Mouse (Mus musculus) left cerebral cortex, postnatal 4 days (tissue): ENCODE measurements around the gene Nbeal1. TPM values are rescaled to one million over a fixed set of nuclear protein-coding genes. Genes with fewer than 3 reads are reported as not detected.
"Not testable (repeated sequence)": the region's sequence is repeated elsewhere in the genome, so short reads cannot be mapped to it uniquely, and the experiment has no call there.

Source experiments
- DNase-seq: peaks from one replicate; pipeline ENCODE4 v3.0.0-alpha.2; 2022
- intact Hi-C: fragments of 180-260 bp; cut with DNase I; formaldehyde crosslinking; loops from one replicate; pipeline ENCODE4 v1.15.1; 2025
- total RNA-seq, 2 experiments: library from RNA; stranded (reverse); gene quantifications; 2 replicates each; pipeline ENCODE4 v1.2.3; 2021

Gene Nbeal1
- total RNA-seq, result 10 to 100 TPM; 28.2 to 31.4 TPM

DNA sequence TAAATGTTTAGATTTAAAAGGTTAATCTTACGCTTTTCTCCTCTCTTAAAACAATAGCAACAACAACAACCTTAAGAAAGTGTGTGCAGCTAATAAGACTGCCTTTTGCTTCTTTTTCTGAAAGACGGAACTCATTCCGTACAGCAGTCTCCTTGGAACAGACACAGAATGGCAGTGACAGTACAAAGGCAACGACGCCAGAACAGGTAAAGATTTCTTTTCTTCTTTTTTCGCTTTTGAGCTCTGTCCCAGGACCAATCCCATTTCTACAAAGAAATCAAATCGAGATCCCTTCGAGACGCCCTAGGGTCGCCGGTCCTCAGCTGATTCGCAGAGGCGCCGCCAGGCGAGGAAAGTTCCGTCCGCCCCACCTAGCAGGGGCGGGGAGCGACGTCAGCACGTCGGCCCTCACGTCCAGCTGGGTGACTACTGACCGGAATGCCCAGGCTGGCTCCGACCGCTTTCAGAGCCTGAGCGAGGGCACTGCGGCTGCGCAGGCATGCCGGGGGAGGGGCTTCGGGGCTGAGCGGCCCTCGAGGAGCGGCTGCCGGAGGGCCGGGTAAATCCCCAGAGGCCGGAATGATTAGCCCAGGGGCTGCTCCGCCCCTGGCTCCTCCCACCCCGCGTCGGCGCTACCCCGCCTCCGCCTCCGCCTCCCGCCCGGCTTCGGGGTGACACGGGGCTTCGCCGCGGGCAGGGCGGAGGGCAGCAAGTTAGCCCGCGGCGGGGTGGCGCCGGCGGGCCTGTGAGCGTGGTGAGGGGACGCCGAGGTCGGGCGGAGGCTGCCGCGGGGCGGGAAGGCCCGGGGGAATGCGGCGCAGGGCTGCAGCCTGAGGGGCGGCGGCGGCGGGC lies at the start of gene Nbeal1:
Gene Nbeal1, plus strand, starts transcription at position 668 of the 852 bp plus-strand sequence.
- intact Hi-C loops, result no loop called here
- peak; percentile 99 for DNase-seq

DNA sequence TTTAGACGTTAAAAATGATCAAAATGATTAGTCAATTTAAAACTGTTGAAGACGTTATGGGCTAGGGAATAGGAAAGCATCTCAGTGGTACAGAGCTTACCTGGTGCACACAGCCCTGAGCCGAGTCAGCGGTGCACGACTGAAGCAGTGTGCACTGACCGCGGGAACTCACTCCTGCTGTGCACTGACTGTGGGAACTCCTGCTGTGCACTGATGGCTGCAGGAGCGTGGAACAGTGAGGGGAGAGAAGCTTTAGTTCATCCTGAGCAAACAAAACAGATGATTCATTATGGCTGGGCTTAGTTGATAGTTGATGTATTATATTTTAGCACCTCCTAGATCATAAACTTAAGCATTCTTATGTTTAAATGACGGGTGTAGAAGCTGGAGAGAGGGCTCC lies 43.1 kb upstream of the Nbeal1 start:
- no peak for DNase-seq
- intact Hi-C loops, result no loop called here

DNA sequence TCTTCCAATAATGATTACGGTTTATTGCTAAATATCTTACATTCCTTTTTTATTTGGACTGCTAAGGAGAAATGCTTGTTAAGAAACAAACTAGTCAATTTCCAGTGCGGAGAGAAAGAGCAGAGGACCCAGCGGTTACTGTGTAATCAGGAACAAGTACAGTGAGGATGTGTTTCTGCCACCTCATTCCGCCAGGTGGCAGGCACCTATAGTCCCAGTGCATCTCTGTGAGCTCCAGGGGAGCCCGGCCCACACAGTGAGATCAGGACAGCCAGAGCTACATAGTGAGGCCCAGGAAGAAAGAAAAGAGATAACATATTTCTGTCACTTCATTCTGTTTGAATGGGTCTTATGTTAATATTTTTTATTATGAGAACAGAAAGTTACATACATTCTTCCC lies 27.7 kb upstream of the Nbeal1 start:
- DNase-seq, result no peak
- intact Hi-C loops, result no loop called here

DNA sequence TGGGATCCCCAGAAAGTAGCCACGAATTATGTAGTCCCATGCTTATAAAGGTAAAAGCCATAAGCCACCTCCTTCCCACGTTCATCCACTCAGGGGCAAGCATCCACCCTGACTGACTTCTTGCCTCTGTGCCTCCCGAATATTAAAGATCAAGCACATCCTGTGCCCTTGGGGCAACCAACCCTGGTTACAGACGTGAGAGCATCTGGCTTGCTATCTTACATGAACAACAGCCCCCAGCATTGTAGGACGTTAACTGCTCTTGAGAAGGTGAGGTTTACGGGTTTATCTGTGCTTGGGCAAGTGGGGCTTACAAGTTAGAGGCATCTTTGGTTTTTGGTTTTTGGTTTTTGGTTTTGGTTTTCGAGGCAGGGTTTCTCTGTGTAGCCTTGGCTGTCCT lies 23.7 kb upstream of the Nbeal1 start:
- intact Hi-C loops, result no loop called here
- DNase-seq, result no peak

DNA sequence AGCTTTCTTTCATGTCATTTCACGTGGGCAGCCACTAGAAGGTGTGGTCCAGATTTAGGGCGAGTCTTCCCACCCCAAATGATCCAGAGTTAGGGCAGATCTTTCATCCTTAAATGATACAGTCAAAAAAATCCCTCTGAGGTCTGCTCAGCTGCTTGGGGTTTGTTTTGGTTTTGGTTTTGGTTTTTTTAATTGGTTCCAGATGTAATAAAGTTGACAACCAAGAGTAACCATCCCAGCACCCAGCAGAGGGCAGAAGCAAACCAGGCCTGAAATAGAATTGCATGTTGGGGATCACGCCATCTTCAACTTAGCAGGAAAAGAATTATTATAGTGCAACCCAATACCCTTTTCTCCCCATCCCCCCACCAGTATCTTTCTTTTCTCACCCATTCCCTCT lies 22.0 kb upstream of the Nbeal1 start:
- intact Hi-C loops, result no loop called here
- no peak for DNase-seq

DNA sequence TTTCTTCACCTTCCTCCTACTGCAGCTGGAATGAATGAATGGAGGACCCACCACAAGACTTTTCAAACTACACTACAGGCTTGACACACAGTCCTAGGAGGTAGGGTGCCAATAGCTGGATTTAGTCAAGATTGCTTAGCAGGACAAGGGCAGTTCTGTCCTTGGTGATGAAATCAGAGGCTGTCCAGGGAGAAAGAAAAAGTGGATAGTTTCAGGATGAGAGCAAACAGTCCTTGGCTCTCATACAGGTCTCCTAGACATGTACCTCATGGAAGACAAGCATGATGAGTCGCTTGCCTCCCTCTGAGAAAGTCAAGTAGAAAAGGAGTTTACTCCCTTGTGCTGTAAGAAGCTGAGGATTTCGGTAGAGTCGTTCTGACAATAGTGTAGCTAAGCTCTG lies 16.7 kb upstream of the Nbeal1 start:
- intact Hi-C loops, result no loop called here
- no peak for DNase-seq

DNA sequence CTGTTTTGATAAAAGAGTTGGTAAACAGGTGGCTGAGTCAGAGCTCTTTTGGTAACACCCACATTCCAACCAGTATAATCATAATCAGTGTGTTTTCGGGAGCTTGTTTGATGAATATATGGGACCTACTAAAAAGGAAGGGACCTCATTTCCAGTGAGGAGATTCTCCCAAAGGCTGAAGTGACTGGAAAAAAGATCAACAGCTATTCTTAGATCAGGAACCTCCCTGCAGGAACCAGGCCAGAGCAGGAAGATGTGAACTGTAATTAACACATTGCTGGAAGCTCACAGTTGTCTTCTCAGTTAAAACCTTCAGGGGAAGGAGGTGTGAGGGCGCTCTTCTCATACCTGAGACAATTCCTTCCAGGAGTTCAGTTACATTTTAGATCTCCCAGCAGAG lies 10.8 kb upstream of the Nbeal1 start:
- intact Hi-C loops, result no loop called here
- no peak for DNase-seq

DNA sequence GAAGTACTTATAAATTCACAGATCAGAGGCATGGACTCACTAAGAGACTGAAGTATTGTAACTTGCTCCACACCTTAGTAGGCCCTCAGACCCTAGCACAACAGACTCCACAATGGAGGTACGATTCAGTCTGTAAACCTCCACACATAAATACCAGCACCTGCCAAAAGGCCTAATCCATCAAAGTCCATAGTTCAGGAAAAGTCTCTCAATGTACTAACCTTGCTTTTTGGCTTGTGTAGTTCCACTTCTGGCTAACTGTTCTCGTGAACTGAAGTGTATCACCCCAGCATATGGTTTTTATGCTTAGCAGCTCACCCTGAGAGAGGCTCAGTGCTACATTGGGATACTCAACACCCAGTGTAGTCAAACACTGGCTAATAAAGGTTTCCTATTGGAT lies 10.1 kb upstream of the Nbeal1 start:
- DNase-seq, result no peak
- intact Hi-C loops, result no loop called here

DNA sequence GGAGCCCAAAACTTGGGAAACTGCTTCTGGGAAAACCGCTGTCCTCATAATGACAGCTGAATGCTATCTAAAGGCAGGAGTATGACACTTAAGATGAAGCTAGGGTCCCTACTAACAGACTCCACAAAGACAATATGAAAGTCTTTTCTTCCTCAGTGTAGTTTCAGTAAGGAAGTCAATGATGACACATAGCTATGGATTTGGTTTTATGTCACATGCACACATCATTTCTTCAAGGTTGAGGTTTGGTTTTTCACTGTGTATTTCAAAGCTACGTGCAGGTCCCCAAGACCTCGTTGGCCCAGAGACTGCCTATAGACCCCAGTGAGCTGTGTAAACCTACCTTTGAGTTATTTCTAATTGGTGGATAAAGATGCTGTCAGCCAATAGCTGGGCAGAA lies 7.3 kb upstream of the Nbeal1 start:
- DNase-seq, result no peak
- intact Hi-C loops, result no loop called here

DNA sequence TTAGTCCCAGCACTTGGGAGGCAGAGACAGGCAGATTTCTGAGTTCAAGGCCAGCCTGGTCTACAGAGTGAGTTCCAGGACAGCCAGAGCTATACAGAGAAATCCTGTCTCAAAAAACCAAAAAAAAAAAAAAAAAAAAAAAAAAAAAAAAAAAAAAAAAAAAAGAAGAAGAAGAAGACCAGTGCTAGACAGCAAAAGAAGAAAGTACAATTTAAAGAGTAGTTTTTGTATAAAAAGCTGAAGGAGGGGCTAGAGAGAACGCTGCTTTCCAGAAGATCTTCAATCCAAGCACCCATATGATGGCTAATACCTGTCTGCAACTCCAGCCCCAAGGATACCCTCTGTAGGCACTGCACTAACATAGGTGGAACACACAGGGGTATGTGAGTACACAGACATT lies 2.6 kb upstream of the Nbeal1 start:
- intact Hi-C loops, DNase-seq: not testable (repeated sequence)

DNA sequence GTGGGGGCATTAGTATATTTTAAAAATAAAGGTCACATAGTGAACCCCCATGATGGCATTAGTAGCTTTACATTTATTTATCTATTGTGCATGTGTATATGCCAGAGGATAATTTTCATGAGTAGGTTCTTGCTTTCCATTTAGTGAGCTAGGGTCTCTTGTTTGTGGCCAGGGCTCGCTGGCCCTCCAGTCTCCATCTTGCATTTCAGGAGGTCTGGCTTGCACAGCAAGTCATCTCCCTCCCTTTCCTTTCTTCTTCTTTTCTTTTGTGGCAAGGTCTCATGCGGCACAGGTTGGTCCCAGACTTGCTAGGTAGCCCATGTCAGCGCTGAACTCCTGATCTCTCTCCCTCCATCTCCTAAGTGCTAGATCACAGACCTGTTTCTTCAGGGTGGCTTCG lies 1.0 kb upstream of the Nbeal1 start:
- DNase-seq, result no peak
- intact Hi-C loops, result no loop called here

DNA sequence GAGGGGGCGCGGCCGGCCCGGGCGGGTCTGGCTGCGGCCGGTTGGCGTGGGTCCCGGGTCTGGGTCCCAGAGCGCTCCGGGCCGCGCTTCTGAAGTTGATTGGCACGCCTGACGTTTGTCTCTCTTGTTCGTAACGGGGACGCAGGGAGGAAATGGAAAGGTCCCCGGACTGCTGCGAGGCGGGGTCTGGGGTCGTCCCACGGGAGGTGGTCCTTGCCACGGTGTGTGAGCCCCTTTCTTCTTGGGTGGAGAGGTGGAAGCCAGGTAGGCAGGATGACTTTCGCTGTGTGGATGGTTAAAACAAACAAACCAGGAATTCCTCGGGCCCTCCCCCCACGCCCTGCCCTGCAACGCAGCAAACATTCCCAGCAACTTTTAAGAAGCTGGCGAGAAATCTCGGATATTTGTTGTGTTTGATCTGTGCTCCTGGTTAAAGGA lies 404 bp downstream of the Nbeal1 start:
- intact Hi-C loops, result no loop called here
- DNase-seq, result no peak

DNA sequence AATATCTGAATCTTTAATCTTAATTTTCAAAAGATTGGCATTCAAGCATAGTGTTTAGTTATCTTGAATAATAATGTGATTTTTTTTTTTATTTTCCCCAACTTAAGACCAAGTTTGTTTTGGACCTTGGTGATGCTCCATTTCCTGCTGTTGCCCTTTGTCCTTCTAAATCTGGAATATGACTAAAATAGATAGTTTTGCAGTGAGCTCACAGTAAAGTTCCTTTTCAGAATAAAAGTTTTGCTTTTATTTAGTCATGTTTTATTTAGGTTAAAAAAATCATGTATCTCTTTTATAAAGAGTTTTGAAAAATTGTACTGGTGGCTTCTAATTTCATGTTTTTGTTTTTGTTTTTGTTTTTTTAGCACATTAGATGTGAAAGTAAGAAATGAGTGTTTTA lies 8.1 kb downstream of the Nbeal1 start:
- intact Hi-C loops, result no loop called here
- no peak for DNase-seq

DNA sequence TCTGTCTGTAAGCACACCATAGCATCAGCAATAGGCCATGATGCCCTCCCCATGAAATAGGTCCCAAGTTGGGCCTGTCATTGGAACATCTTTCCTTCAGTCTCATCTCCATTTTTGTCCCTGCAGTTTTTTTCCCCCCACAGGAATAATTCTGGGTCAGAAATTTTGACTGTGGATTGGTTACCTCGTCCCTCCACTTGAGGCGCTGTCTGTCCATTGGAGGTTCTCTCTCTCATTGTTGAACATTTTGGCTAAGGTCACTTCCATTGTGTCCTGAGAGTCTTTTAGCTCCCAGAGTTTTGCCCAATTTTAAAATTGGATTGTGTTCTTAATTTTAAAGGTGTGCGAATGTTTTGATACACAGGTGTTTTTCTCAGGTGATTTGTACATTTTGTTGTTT lies 16.4 kb downstream of the Nbeal1 start:
- no peak for DNase-seq
- intact Hi-C loops, result no loop called here

DNA sequence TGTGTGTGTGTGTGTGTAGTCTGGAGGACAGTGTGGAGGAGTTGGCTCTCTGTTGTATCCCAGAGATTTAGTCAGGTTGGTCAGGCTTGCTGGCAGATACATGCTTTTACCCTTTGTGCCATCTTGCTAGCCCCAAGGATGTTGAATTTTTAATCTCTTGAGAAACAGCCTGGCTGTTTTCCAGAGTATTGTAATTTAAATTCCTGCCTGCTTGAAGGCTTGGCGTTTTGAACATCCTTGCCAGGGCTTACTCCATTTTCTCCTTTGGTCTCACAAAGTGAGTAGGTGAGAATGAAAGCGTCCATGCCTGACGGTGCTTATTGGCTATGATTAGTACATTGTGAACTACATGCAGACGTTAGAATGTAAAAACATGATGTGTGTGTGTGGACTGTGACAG lies 18.6 kb downstream of the Nbeal1 start:
- DNase-seq, result no peak
- intact Hi-C loops, result no loop called here

DNA sequence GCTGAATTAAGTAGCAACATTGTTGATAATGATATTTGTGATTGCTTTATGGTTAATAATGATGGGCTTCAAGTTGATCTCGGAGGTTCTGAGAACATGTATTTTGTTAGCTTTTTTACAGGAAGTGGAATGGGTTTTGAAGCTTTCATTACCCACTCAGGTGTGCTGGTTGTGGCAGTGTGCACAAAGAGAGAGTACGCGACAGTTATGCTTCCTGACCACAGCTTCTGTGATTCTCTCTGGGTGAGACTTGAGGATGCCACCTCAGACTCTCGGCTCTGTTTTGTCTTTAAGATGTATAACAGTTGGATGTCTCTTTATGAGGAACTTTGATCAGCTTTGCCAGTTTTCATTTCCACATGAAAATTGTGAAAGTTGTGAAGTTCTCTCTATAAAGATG lies 55.9 kb downstream of the Nbeal1 start:
- DNase-seq, result no peak
- intact Hi-C loops, result no loop called here

DNA sequence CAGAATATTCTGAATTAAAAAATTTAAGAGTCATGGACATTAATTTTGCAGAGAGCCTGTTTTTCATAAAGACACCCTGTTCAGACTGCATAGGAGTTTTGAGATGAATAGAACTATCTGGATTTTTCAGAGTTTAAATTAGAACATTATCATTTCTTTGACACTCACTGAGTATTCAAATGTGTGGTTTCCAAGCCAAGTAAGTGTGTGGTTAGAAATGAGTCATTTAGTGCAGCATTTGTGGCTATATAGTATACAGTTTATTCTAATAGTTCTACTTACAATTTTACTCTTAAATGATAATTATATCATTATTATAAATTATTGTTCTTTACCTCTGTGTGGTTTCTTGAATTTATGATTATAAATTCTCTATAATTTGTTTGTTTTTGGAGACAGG lies 60.0 kb downstream of the Nbeal1 start:
- intact Hi-C loops, result no loop called here
- no peak for DNase-seq

DNA sequence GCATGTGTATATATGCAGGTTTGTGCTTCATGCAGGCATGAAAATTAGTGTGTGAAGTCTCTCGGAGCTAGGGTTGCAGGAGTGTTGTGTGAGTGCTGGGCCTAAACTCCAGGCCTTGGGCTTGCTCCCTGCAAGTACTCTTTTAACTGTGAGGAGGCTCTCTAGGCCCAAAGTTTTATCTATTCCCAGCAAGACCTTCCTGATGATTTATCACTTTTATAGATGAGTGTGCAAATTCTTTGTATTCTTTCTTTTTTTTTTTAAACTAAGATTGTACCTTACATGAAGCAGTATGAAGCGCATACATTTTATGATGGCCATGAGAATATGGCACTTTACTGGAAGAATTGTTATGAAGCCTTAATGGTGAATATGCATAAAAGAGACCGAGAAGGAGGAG lies 87.7 kb downstream of the Nbeal1 start:
- intact Hi-C loops, result no loop called here
- DNase-seq, result no peak

DNA sequence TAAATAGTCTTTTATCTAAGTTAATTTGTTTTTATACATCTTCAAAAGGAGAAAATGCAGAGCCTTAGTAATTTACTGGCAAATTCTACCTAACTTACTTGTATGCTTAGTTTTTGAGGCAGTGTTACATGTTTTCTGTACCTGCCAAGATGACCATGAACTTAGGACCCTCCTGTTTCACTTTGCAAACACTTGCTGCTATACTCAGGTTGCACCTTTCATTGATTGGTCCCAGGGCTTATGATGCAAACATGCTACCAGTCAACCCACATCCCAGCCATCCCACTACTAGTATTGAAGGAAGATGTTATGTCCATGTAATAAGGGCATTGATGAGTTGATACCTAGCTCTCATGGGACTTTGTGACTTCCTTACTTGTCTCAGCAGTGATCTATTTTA lies 88.9 kb downstream of the Nbeal1 start:
- intact Hi-C loops, result no loop called here
- DNase-seq, result no peak

DNA sequence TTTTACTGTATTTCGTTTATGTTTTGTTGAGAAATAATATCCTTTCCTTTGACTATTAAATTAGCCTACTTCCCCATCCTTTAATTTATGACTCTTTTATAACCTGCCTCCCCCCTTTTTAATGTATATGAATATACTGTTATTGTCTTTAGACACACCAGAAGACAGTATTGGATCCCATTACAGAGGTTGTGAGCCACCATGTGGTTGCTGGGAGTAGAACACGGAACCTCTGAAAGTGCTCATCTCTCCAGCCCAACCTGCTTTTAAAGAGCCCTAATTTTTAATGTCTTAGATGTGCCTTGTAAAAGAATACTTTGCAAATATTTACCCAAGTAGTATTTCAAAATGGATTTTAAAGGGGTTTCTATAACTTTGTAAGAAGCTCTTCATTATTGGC lies 92.1 kb downstream of the Nbeal1 start:
- peak; percentile 9 for DNase-seq
- intact Hi-C loops, result no loop called here

DNA sequence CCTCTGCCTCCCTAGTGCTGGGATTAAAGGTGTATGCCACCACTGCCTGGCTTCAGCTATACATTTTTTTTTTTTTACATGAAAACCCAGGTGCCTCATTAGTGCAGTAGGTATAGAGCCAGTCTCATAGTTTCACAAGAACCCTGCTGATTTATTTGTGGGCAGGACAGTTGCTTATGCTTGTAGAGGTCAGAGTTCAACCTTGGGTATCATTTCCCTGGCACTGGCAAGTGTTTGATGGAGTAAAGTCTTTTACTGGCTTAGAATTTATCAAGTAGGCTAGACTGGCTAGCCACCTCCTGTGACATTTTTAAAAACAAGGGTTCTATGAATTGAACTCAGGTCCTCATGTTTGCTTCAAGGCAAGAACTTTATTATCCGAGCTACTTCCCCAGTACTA lies 113.5 kb downstream of the Nbeal1 start:
- no peak for DNase-seq
- intact Hi-C loops, result no loop called here

DNA sequence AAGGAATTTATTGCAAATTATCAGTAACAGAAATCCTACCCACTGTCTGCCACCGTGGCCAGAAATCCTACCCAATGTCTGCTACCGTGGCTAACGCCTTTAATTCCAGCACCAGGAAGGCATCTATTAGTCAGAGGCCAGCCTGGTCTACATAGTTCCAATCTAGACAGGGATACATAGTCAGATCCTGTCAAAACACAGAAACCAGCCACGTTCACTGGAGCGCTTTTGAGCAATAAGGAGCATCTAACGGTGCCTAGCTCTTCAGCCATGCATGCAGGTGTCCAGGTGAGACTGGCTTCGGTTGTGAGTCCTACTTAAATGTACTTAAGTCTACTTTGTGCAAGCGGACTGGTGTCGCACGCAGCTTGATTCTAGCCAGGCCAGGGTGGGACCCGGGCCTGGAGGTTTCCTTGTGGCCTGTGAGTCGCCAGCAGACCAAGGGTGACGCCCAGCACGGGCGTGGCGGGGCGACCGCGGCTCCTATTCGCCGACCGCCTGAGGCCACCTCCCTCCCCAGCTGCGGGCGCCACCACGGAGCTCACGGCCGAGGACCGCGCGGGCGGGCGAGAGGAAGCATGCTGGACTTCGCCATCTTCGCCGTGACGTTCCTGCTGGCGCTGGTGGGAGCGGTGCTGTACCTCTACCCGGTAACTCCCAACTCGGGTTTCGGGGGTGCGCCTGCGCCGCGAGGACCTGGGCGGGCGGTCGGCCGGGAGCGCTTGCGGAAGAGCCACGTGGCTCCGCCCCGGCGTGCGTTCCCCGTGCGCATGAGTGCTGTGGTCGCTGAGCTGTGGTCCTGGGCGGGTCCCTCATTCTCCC lies 162.6 kb downstream of the Nbeal1 start, which contains the start of gene Cyp20a1:
Gene Cyp20a1, plus strand, starts transcription at position 516 of the 822 bp plus-strand sequence.
- intact Hi-C loops, result loop anchor here (5.0 kb wide), 1 partner anchor 64 kb away; the partner anchor contains the start of gene Abi2
- peak; percentile 92 for DNase-seq
